ENCODE assay signal across 10 mouse cellular contexts in the genomic region with DNA sequence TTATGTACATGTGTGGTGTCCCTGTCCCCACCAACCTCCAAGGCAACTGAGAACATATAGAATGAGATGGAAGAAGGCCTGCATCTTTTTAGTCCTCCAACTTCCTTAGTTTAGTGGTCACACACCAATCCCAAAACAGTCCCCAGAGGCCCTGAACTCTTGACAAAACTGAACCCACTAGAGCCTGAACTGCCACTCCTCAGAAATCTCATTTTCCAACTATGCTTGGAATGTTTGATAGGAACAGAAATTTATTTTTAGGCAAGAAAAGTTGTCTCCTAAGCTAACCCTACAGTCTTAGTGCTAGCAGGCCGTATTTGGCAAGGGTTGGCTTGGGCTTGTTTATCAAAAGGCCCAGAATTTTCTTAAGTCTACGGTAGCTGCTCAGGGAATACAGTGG. TPM values are rescaled to one million over a fixed set of nuclear protein-coding genes. Genes with fewer than 3 reads are reported as not detected.
DNase-seq lines count a peak whose midpoint lies in the region; ATAC-seq and TF ChIP-seq lines count a peak whose summit lies in the region.
"Had no signal": no experiment of that assay in that cellular context is flagged by ENCODE, and none has a peak within 500 bp of the region (broad histone marks: within the 10 kb centered on the region; RNA-seq: fewer than 3 reads in every experiment).

No protein-coding gene starts in this region.

- H3K9ac ChIP-seq in heart, adult 2 months (ENCODE audit: low read depth, low read length) = 0 out of 2 replicates have a peak overlapping the region, but pooled peaks have one; percentile 16
- H3K9ac ChIP-seq in embryonic facial prominence, embryonic 12.5 days = no peak overlapping the region
- peak overlapping the region; percentile 3; the same call in 1 of the 2 replicates for H3K9ac ChIP-seq in liver, embryonic 12.5 days

- no peak for TF ChIP-seq CTCF in heart, adult 2 months (IDR thresholded peaks at IDR 0.05)
- TF ChIP-seq CTCF in layer of hippocampus, adult 2 months (conservative IDR thresholded peaks at IDR 0.05) = no peak

- DNase-seq in heart, adult 2 months = no peak
- DNase-seq in heart, postnatal 10 days = no peak
- DNase-seq in layer of hippocampus, adult 2 months (ENCODE audit: low spot score in 2 of 2) = no peak
- DNase-seq in layer of hippocampus, postnatal 25 days (ENCODE audit: extremely low spot score in 1 of 2, low spot score in 1 of 2) = no peak
- DNase-seq in urinary bladder, postnatal 14 days (ENCODE audit: low spot score) = no peak
- DNase-seq in spleen, adult 18-20 months = no peak
- DNase-seq: cerebellum, adult 9-10 months; gastrocnemius, postnatal 36 days had no signal

- H3K79me2 ChIP-seq in heart, adult 2 months (replicated peaks; ENCODE audit: control insufficient read depth, insufficient read depth, low read length) = peaks cover 17% of the 10 kb centered on the region

- no peak for TF ChIP-seq EP300 in heart, adult 2 months (IDR thresholded peaks at IDR 0.05; ENCODE audit: insufficient read depth, low read depth, low read length)

- H3K27me3 ChIP-seq in heart, adult 2 months (ENCODE audit: control insufficient read depth, insufficient read depth, low read length) = no peaks in the 10 kb centered on the region
- no peaks in the 10 kb centered on the region for H3K27me3 ChIP-seq in embryonic facial prominence, embryonic 12.5 days
- H3K27me3 ChIP-seq in liver, embryonic 12.5 days (replicated peaks) = no peaks in the 10 kb centered on the region

- no peak for ATAC-seq in embryonic facial prominence, embryonic 12.5 days (ENCODE audit: insufficient number of reproducible peaks, insufficient read depth, low FRiP score, low TSS enrichment)
- ATAC-seq in liver, embryonic 12.5 days = no peak

- H3K4me2 ChIP-seq in embryonic facial prominence, embryonic 12.5 days (replicated peaks) = no peak overlapping the region
- no peak overlapping the region for H3K4me2 ChIP-seq in liver, embryonic 12.5 days

- peaks cover 49% of the 10 kb centered on the region for H3K4me1 ChIP-seq in heart, adult 2 months (ENCODE audit: control insufficient read depth, insufficient read depth, low read length)
- H3K4me1 ChIP-seq in embryonic facial prominence, embryonic 12.5 days = peaks cover 71% of the 10 kb centered on the region
- peaks cover 100% of the 10 kb centered on the region for H3K4me1 ChIP-seq in liver, embryonic 12.5 days

- intact Hi-C loops in heart, adult 2 months (cut with DNase I) = no loop called here
- intact Hi-C loops in heart, postnatal 10 days (cut with DNase I) = loop anchor here (10.0 kb wide), 1 partner anchor 577 kb away; the partner anchor contains the start of gene Plekhg2

- H3K36me3 ChIP-seq in heart, adult 2 months (ENCODE audit: control insufficient read depth, insufficient read depth, low read length) = peaks cover 69% of the 10 kb centered on the region
- H3K36me3 ChIP-seq in embryonic facial prominence, embryonic 12.5 days = peaks cover 5% of the 10 kb centered on the region; the same call in 1 of the 2 replicates
- peaks cover 73% of the 10 kb centered on the region for H3K36me3 ChIP-seq in liver, embryonic 12.5 days

- no peak for TF ChIP-seq POLR2A in heart, adult 2 months (IDR thresholded peaks at IDR 0.05; ENCODE audit: insufficient read depth, low read depth, low read length)

- WGBS in heart, adult 2 months = 33% methylated on average over 2 of the region's 2 CpGs
- WGBS in embryonic facial prominence, embryonic 12.5 days = 90% methylated on average over 2 of the region's 2 CpGs
- 82% methylated on average over 2 of the region's 2 CpGs for WGBS in liver, embryonic 12.5 days (ENCODE audit: insufficient replicate concordance)

- H3K9me3 ChIP-seq in embryonic facial prominence, embryonic 12.5 days = no peaks in the 10 kb centered on the region
- no peaks in the 10 kb centered on the region for H3K9me3 ChIP-seq in liver, embryonic 12.5 days (replicated peaks)

- H3K4me3 ChIP-seq in heart, adult 2 months = no peak overlapping the region
- no peak overlapping the region for H3K4me3 ChIP-seq in layer of hippocampus, adult 2 months
- H3K4me3 ChIP-seq in embryonic facial prominence, embryonic 12.5 days = no peak overlapping the region
- H3K4me3 ChIP-seq in liver, embryonic 12.5 days = no peak overlapping the region

- peak overlapping the region; percentile 44 for H3K27ac ChIP-seq in heart, adult 2 months
- H3K27ac ChIP-seq in layer of hippocampus, adult 2 months = 0 out of 2 replicates have a peak overlapping the region, but pooled peaks have one; percentile 76
- peak overlapping the region; percentile 81; the same call in 1 of the 2 replicates for H3K27ac ChIP-seq in embryonic facial prominence, embryonic 12.5 days
- peak overlapping the region; percentile 84 for H3K27ac ChIP-seq in liver, embryonic 12.5 days

RNA-seq across cellular contexts. Expression of gene Actn4, which starts 10.4 kb away (rescaled TPM):
- total RNA-seq in heart, adult 2 months (2021) = 10 to 100 TPM; 66.1 to 85.7 TPM
- 123 and 132 TPM in 2 replicates for polyA plus RNA-seq in heart, adult 2 months (2012; rRNA removed)
- 100 to 1,000 TPM; 173 to 174 TPM for total RNA-seq in heart, postnatal 10 days (2021)
- total RNA-seq in layer of hippocampus, adult 2 months (2021) = 100 to 1,000 TPM; 131 to 134 TPM
- total RNA-seq in layer of hippocampus, postnatal 25 days (2021) = 100 to 1,000 TPM; 124 to 129 TPM
- 233 and 253 TPM in 2 replicates for polyA plus RNA-seq in embryonic facial prominence, embryonic 12.5 days (2016; fragmentation: Nextera tagmentation; extraction: Ambion mirVana)
- 165 and 166 TPM in 2 replicates for polyA plus RNA-seq in liver, embryonic 12.5 days (2016; fragmentation: Nextera tagmentation; extraction: Ambion mirVana)

RNA-seq across cellular contexts. Expression of gene Eif3k, which starts 29.9 kb away (rescaled TPM):
- 100 to 1,000 TPM; 156 to 177 TPM for total RNA-seq in heart, adult 2 months (2021)
- 221 and 283 TPM in 2 replicates for polyA plus RNA-seq in heart, adult 2 months (2012; rRNA removed)
- total RNA-seq in heart, postnatal 10 days (2021) = 100 to 1,000 TPM; 185 to 188 TPM
- total RNA-seq in layer of hippocampus, adult 2 months (2021) = 100 to 1,000 TPM; 198 to 202 TPM
- 100 to 1,000 TPM; 179 to 185 TPM for total RNA-seq in layer of hippocampus, postnatal 25 days (2021)
- polyA plus RNA-seq in embryonic facial prominence, embryonic 12.5 days (2016; fragmentation: Nextera tagmentation; extraction: Ambion mirVana) = 392 and 419 TPM in 2 replicates
- polyA plus RNA-seq in liver, embryonic 12.5 days (2016; fragmentation: Nextera tagmentation; extraction: Ambion mirVana) = 325 and 336 TPM in 2 replicates

RNA-seq across cellular contexts. Expression of gene Map4k1, which starts 30.1 kb away (rescaled TPM):
- total RNA-seq in heart, adult 2 months (2021) = 1 to 10 TPM in 1 of 2 experiments, under 1 TPM in 1; 0.91 to 1.1 TPM
- polyA plus RNA-seq in heart, adult 2 months (2012; rRNA removed) = 2.7 and 3.4 TPM in 2 replicates
- total RNA-seq in heart, postnatal 10 days (2021) = 1 to 10 TPM; 2.0 to 2.2 TPM
- 1 to 10 TPM in 1 of 2 experiments, under 1 TPM in 1; 0.90 to 1.8 TPM for total RNA-seq in layer of hippocampus, adult 2 months (2021)
- total RNA-seq in layer of hippocampus, postnatal 25 days (2021) = 1 to 10 TPM; 2.1 to 2.4 TPM
- 6.7 and 9.3 TPM in 2 replicates for polyA plus RNA-seq in embryonic facial prominence, embryonic 12.5 days (2016; fragmentation: Nextera tagmentation; extraction: Ambion mirVana)
- 33.3 and 35.0 TPM in 2 replicates for polyA plus RNA-seq in liver, embryonic 12.5 days (2016; fragmentation: Nextera tagmentation; extraction: Ambion mirVana)
